Mouse (Mus musculus) mature B cell (primary cell): ENCODE data around the gene Wrap73.

ENCODE experiments used
- in situ Hi-C: fragments of 300-500 bp; cut with MboI; formaldehyde crosslinking; loops from 2 replicates; pipeline ENCODE4 v1.14.3; 2019

The Wrap73 gene

DNA sequence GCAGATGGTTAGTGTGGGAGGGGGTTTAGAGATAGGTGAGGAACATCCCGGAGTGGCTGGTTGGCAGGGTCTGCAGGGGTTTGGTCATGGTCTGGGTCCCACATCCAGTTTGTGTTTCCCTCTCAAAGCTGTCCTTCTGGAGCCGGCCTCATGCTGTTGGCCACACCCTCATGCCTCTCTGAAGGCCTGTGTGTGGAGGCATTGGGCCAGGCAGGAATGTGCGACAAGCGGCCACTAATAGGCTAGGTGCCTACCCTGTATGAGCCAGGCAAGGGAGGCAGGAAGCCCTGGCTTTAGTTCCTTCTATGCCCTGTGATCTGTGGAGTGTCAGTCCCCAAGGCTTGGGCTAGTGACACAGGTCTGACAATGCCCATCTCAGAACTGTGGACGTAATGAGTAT is 42.8 kb downstream of the Wrap73 start:
- in situ Hi-C loops: no loop called here

DNA sequence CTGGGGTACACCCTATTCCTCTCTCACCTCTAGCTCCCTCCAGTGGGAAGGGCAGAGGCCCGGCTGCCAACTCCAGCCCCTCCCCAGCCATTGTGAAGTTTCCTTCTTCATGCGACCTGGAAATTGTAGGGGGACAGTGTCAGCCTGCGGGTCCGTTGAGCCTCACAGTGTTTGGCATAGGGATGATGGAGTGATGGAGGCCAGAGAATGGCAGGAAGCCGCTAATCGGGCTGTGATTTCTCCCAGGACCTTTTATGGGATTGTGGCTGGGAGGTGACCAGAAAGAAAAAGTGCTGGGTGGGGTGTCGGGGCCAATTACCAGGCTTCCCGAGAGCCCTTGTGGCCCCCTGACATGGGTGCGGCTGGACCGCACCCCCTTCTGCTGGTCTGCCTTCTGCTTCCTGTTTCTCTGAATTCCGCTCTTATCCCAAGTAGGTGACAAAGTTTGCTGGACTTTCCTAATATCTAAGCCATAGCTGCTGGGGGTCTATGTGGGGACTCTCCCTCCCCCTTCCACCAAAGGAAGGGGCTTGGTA is 43.9 kb downstream of the Wrap73 start:
- in situ Hi-C loops: no loop called here

DNA sequence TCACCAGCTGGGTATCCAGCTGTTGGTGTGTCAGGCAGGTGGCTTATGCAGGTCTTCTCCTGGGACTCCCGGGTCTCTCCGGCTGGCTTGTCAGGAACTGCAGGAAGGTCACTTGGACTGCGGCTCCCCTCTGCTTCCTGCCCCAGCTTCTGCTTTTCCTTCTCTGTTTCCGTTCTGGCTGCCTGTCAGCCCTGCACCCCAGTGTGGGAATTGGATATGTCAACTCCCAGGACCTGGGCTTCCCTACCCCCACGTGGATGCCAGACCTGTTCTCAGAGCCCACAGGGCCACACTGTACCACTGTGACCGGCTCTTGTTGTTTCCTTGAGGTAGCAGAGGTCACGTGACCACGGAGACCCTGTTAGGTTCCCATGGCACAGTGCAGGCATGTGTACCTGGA is 46.8 kb downstream of the Wrap73 start:
- in situ Hi-C loops: no loop called here

DNA sequence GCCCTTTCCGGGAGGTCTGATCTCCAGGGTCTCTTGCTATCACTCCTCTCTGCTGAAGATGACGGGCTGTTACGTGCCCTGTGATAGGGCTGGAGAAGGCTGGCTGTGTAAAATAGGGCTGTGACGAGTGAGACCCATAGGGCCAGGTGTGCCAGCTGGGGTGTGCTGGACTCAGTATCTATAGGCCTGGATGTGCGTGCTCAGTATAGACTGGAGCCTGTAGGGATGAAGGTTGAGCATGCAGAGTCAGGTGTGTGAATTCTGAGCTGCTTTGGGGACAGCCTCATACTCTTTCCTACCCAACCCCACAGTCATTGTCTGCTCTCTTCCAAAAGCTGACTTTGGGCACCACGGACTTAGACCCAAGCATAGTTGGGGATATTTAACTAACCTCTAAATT is 55.8 kb downstream of the Wrap73 start:
- in situ Hi-C loops: no loop called here

DNA sequence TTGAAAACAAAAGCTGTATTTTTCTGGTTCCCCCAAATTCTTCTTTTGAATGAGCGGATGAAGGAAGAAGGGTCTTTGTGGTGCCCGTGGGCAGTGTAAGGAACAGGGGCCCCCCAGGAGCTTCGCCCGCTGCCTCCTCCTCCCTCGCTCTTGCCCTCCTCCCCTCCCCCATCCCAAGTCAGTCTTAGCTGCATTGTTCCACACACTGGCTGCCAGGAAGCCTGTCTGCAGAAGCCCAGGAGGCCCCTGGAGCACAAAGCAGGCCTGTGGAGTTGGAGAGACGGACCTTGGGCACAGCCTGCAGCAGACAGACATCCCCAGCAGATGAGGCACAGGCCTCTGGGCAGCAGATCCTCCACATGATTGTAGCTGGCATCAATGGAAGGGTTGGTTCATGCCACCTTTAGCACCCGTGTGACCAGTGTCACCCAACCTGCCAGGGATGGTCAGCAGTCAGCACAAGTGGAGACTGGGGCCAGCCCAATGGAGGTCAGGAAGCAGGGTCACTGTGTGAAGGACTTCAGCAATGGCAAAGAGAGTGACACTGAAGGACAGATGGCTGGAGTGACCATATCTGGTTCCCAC is 56.3 kb downstream of the Wrap73 start:
- in situ Hi-C loops: no loop called here

DNA sequence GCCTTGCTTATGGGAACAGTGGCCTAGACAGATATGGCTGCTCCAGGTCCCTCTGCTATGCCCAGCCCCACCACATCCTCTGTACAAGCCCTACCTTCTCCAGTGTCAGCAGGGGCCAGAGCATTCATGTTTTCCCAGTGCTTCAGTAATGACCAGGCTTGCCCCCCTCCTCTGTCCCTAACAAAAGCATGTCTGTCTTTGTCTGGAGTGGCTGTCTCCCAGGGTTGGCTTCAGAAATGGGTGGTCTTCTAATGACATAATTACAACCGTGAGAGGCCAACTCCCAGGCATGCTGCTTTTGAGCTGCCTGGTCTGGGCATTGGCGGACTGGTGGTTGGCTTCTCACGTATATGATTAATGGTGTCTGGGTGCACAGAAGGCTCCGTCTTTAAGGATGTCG is 59.3 kb downstream of the Wrap73 start:
- in situ Hi-C loops: no loop called here

DNA sequence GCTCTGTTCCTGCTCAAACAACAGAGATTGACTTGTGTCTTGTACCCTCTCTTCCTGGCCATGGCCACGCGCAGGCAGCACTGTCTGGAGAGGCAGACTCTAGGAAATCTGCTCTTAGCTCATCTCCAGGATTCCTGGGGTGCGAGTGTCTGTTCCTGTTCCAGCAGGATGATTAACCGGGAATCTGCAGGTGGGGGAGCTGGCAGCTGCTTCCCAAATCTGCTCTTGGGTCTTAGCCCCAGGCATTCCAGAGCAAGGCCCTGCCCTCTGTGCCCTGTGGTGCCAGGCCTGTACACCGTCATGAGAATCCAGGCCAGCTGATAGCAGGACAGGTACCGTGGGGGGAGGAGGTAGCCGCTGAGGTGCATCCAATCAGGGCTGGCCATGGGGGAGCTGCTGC is 62.4 kb downstream of the Wrap73 start:
- in situ Hi-C loops: no loop called here

DNA sequence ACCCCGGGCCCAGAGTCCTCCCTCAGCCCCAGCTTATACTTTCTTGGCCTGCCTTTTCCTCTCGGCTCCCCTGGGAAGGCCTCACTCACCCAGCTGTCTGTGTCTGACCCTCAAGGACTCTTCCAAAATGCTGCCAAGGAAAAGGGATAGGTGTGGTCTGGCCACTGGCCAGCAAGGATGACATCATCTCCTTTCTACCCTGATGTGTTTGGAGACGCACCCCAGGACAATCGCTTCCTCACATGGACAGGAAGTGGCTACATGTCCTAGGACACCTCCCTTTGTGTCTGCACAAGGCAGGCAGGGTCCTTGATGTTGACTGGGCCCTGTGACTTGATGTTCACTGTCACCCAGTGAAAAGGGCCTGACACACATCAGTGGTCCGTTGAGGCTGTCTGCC is 63.2 kb downstream of the Wrap73 start:
- in situ Hi-C loops: no loop called here

DNA sequence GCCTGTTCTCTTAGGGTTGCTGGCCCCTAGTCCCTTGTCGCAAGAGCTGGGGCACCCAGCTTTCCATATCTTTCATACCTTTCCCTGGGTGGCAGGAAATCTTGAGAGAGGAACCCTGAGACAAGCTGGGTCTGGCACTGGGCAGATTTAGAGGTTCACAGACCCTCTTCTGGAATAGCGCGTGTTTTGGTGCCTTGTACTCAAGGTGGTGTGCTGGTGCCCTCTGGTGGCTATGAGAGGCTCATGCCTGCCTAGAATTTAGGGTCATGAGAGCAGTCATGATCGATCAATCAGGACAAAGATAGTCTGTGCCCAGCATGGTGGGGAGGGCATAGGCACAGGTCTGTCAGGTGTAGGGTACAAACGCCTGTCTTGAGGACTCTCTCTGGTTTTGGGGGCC is 65.1 kb downstream of the Wrap73 start:
- in situ Hi-C loops: no loop called here

DNA sequence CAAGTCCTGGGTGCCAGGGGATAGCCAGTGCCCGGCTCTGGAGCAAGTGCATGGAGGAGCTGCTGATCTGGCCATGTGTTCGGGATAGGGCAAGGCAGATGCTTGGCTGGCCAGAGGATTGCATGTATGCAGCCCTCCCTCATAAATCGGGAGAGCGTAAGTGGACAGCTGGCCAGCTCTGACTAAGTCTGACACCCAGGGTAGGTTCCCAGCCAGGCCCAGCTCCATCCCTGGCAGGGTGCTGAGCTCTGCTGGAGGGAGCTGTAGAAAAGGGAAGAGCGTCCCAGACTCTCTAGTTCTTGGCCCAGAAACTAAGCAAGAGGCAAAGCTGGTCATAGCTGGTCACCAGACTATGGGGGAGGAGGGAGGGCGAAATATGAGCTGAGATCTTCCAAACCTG is 66.9 kb downstream of the Wrap73 start:
- in situ Hi-C loops: no loop called here

DNA sequence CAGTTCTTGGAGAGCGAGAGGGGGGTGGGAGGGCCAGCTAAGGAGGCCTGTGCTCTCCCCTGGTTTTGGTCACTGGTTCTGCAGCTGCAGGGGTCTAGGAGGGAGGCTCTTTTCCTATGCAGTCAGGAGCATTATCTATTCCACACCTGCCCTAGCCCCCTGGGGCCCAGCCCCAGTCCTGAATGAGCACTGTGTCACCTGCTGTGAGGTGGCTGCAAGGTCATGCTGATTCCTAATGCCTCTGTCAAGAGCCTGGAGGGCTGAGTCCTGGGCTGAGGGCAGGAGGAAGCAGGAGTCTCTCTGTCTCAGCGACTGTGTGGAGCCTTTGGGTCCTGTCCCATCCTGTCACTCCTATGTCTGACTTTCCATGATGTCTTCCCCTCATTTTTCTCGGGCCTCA is 67.7 kb downstream of the Wrap73 start:
- in situ Hi-C loops: no loop called here

DNA sequence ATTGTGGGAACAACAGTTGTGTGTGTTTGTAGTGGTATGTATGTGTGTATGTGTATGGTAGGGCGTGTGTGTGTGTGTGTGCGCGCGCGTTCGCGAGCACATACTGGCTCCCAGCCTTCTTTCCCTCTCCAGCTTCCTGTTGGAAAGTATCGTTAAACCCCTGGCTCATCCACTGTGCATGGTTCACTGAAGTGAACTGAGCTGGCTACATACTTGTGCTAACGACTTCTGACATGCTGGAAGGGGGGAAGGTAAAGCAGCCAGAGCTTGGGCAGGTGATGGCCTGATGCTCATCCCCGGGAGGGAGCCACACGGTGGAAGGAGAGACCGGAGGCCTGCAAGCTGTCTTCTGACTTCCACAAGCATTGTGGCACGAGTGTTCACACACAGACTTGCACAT is 69.3 kb downstream of the Wrap73 start:
- in situ Hi-C loops: no loop called here

DNA sequence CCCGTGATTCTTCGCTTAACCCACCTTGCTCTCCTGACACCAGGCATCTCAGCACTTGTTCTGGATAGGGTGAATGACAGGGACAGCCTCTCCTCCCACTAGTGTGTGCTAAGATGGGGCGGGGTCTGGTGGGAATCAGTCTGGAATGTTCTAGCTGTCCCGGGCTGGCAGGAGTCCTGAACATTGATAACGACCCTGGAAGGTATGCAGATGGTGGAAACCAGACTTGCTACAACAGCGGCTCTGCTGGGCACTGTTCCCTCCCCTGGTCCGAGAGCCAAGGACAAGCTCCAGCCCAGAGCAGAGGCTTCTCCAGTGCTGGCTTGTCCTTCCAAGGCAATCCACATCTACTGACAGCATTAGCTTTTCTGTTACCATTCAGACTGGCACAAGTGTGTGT is 71.4 kb downstream of the Wrap73 start:
- in situ Hi-C loops: no loop called here

DNA sequence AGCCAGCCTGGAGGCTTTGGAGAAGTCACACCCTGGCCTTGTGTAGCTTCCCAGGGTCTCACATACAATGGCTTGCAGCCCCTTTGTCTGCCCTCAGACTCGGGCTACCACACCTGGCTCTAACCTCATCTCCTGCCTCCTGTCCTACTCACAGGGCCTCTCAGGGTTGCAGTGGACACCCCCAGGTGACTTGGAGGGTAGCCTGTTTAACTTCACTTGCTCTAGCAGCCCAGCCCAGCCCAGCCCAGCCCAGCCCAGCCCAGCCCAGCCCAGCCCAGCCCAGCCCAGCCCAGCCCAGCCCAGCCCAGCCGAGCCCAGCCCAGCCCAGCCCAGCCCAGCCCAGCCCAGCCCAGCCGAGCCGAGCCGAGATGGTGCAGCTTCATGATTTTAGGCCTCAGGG is 71.9 kb downstream of the Wrap73 start:
- in situ Hi-C loops: no loop called here
